Mouse (Mus musculus) limb, embryonic 13.5 days (tissue): ENCODE measurements at regions not wholly inside any gene's neighbourhood (a gene's known extent, or its start where the extent isn't known, plus 50 kb on each side); places are given as distances from the start of the nearest gene placed in this dataset.

ENCODE experiments used
- ATAC-seq: fragments of 200-750 bp; cut with Nextera tagmentation; 2 replicates; pipeline ENCODE4 v1.8.0; 2017; ENCODE audit warnings: low read depth, moderate number of reproducible peaks, moderate TSS enrichment; ENCODE audit not compliant: low FRiP score
- H3K27ac ChIP-seq: fragments of 300-500 bp; sonication (generic); 2 replicates; pipeline ENCODE4 v1.5.1; 2015; ENCODE audit warnings: inconsistent platforms, mild to moderate bottlenecking, moderate library complexity
- H3K27me3 ChIP-seq: fragments of 300-500 bp; sonication (generic); 2 replicates; pipeline ENCODE4 v1.6.1; 2015; ENCODE audit warnings: mild to moderate bottlenecking, inconsistent platforms
- H3K36me3 ChIP-seq: fragments of 300-500 bp; sonication (generic); 2 replicates; pipeline ENCODE4 v1.6.1; 2015; ENCODE audit warnings: inconsistent platforms, mild to moderate bottlenecking, moderate library complexity
- H3K4me1 ChIP-seq: fragments of 300-500 bp; sonication (generic); 2 replicates; pipeline ENCODE4 v1.6.1; 2015; ENCODE audit warnings: inconsistent platforms
- H3K4me2 ChIP-seq: fragments of 300-500 bp; sonication (generic); replicated peaks from 2 replicates; pipeline ENCODE4 v1.6.1; 2015; ENCODE audit warnings: inconsistent platforms, mild to moderate bottlenecking, moderate library complexity
- H3K4me3 ChIP-seq: fragments of 300-500 bp; sonication (generic); 2 replicates; pipeline ENCODE4 v1.5.1; 2015; ENCODE audit warnings: moderate library complexity, mild to moderate bottlenecking, inconsistent platforms
- H3K9ac ChIP-seq: fragments of 300-500 bp; sonication (generic); 2 replicates; pipeline ENCODE4 v1.6.1; 2015; ENCODE audit warnings: mild to moderate bottlenecking, inconsistent platforms
- H3K9me3 ChIP-seq: fragments of 300-500 bp; sonication (generic); 2 replicates; pipeline ENCODE4 v1.6.1; 2016; ENCODE audit warnings: inconsistent platforms
- WGBS: fragments of 180-500 bp; shearing (Covaris S2); methylation state at CpG from one replicate; pipeline ENCODE4 v1.1.7; 2015; 5-methylcytosine and 5-hydroxymethylcytosine counted together

DNA sequence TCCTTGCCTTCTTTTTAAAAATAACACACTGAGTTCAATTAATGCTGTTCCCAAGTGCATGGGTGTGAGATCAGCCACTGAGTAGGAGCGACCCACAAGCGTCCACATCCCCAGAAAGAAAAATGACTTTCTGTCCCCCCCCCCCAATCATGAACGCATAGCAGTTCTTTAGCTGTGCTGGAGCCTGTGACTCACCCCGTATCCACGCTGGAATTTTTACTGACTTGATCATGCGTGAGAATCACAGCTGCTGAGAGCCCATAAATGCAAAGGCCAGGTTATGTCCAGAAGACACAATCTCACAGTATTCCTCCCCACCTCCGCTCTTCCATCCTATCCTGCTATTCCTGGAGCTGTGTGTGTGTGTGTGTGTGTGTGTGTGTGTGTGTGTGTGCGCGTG is 53.3 kb downstream of the Fos start:
- Histone ChIP-seq H3K4me3 (no peak overlapping the region), H3K9me3 (no peaks in the 10 kb centered on the region), H3K27ac (no peak overlapping the region), H3K9ac (no peak overlapping the region), H3K4me1 (peaks cover 28% of the 10 kb centered on the region), H3K4me2 (no peak overlapping the region), H3K36me3 (no peaks in the 10 kb centered on the region), H3K27me3 (no peaks in the 10 kb centered on the region)
- ATAC-seq: no peak
- WGBS: 70% methylated on average over 9 of the region's 9 CpGs

DNA sequence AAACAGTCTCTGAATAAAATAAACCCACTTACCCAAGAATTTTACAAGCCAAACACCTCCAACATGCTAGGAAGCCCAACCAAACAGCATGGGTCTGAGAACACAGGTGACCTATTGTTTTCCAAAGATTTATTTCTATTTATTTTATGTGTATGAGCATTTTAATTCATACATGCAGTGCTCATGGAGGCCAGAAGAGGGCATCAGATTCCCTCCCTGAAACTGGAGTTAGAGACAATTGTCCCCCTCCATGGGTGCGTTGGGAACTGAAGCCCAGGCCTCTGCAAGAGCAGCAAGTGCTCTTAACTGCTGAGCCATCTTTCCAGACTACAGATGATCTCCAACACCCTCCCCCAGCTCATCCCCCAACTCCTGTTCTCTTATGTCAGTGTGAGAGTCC is 57.9 kb downstream of the Fos start:
- Histone ChIP-seq H3K4me1 (peaks cover 3% of the 10 kb centered on the region; the same call in 1 of the 2 replicates), H3K27me3 (no peaks in the 10 kb centered on the region), H3K27ac (no peak overlapping the region), H3K4me3 (no peak overlapping the region), H3K4me2 (no peak overlapping the region), H3K36me3 (no peaks in the 10 kb centered on the region), H3K9ac (no peak overlapping the region), H3K9me3 (no peaks in the 10 kb centered on the region)
- 88% methylated on average over 1 of the region's 1 CpGs for WGBS
- ATAC-seq: no peak

DNA sequence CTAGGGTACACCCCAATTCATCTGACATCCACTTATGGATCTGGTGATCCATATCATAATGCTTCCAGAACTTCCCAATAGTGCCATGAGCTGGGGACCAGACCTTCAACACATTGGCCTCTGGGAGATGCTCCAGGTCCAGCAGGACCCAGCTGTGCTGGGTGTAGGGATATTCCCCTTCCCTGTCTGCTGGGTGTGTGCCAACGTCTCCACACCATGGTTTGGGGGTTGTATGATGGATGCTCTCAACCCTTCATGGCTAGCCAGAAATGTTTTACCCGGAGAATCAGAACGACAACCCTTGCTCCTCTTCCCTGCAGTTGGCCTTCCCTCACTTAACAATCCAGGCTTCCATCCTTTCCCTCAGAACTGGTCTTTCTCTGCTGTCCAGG is 58.5 kb downstream of the Fos start:
- Histone ChIP-seq H3K36me3 (no peaks in the 10 kb centered on the region), H3K9me3 (no peaks in the 10 kb centered on the region), H3K4me1 (peaks cover under 1% of the 10 kb centered on the region; the same call in 1 of the 2 replicates), H3K4me3 (no peak overlapping the region), H3K27ac (no peak overlapping the region), H3K9ac (no peak overlapping the region), H3K4me2 (no peak overlapping the region), H3K27me3 (no peaks in the 10 kb centered on the region)
- WGBS: 90% methylated on average over 3 of the region's 3 CpGs
- ATAC-seq: no peak

DNA sequence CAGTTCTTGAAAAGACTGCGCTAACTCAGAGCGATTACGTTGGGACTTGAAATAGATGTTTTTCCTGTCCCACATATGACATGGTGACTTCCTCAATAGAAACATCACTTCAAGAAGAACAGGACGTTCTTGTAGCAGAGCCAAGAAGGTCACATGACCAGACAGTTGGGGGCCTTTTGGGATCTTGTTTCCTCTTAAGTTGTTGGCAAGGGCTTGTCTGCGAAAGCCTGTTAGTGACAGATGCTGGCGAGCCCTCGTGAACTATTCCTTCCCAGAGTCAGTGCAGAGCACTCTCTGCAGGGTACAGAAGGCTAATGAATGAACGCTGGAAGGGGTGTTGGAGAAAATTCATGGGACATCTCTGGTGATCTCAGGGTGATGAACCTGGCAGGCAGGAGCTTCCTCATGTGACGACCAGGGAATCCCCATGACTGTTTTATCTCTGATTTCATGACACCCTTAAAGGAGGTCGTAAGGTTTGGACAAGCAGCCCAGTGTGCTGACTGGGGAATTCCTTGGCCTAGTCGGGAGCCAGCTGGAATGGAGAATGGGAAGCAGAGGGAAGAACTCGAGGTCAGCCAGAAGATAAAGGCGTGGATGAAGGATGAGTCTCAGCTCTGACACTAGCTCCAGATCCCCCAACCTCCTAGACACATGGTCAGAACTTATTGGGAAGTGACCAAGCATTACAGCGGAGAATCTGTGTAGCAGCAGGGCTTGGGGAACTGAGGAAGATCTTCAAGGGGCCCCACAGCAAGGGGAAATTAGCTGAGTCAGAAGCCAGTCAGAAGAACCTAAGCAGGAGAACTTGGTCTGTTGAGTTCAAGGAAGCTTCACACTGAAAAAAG is 59.1 kb downstream of the Fos start:
- no peak for ATAC-seq
- Histone ChIP-seq H3K27ac (no peak overlapping the region), H3K36me3 (no peaks in the 10 kb centered on the region), H3K9me3 (no peaks in the 10 kb centered on the region), H3K27me3 (no peaks in the 10 kb centered on the region), H3K9ac (no peak overlapping the region), H3K4me3 (no peak overlapping the region), H3K4me2 (no peak overlapping the region), H3K4me1 (no peaks in the 10 kb centered on the region; the same call in 1 of the 2 replicates)
- 63% methylated on average over 14 of the region's 14 CpGs for WGBS

DNA sequence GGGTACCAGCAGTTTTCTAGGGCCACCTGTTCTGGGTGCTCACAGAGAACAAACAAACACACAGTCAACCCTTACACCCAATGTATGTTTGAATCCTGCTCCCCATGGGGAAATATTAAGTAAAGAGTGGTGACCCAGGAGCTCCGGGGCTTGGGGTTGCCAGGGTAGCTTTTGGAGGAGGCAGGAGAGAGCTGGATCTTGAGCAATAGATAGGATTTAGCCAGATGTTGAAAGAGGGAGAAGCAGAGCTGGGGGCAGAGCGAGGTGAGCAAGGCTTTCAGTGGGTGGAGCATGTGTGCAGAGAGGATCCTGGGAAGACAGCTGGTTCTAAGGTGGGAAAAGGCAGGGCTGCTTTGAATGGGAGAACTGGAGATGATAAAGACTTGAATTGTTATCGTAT is 59.9 kb downstream of the Fos start:
- WGBS: 83% methylated on average over 3 of the region's 3 CpGs
- no peak overlapping the region for H3K9ac ChIP-seq
- H3K4me1 ChIP-seq: no peaks in the 10 kb centered on the region
- no peaks in the 10 kb centered on the region for H3K27me3 ChIP-seq
- H3K27ac ChIP-seq: no peak overlapping the region
- ATAC-seq: no peak
- no peak overlapping the region for H3K4me2 ChIP-seq
- no peaks in the 10 kb centered on the region for H3K36me3 ChIP-seq
- H3K4me3 ChIP-seq: no peak overlapping the region
- H3K9me3 ChIP-seq: no peaks in the 10 kb centered on the region

DNA sequence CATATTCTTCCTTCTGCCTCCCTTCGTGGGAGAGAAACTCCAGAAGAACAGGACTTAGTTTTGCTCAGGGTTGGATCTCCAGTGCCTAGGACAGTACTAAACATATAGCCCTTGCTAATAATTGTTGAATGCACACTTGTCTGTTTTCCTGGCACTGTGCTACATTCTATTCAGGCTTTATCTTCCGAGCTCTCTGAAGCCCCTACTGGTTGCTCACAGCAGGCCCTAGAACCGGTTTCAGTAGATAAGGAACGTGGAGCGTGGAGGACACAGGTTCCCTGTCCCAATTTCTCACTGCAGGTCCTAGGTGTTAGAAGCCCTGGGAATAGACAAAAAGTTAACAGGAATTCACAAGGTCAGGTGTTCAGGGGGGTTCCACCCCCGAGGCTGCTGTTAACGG is 59.4 kb upstream of the Jdp2 start:
- no peaks in the 10 kb centered on the region for H3K27me3 ChIP-seq
- no peak for ATAC-seq
- WGBS: 37% methylated on average over 7 of the region's 7 CpGs
- no peaks in the 10 kb centered on the region for H3K36me3 ChIP-seq
- H3K4me1 ChIP-seq: peaks cover 27% of the 10 kb centered on the region
- H3K4me2 ChIP-seq: no peak overlapping the region
- H3K4me3 ChIP-seq: no peak overlapping the region
- H3K9me3 ChIP-seq: no peaks in the 10 kb centered on the region; the same call in 1 of the 2 replicates
- H3K9ac ChIP-seq: no peak overlapping the region
- no peak overlapping the region for H3K27ac ChIP-seq

DNA sequence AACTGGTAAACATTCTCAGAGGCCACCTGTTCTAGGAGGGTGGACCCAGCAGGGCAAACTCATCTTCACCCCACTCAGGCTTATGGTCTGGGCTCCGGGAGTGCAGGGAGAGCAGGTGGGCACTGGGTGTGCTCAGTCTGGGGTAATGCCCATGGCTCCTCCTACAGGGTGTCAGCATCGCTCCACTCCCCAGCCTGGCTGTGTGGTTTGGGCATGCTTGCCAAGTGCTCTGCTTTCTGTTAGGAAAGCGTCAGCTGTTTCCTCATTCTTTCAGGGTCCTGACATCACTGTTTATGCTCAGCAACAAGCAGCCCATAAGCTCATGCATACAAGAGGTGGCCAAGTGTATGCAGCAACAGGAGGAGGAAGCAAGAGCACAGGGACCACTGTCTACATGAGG is 57.7 kb upstream of the Jdp2 start:
- WGBS: 49% methylated on average over 3 of the region's 3 CpGs
- H3K4me3 ChIP-seq: no peak overlapping the region
- H3K4me2 ChIP-seq: no peak overlapping the region
- no peak overlapping the region for H3K27ac ChIP-seq
- no peaks in the 10 kb centered on the region for H3K27me3 ChIP-seq
- no peak overlapping the region for H3K9ac ChIP-seq
- no peaks in the 10 kb centered on the region for H3K36me3 ChIP-seq
- no peaks in the 10 kb centered on the region; the same call in 1 of the 2 replicates for H3K9me3 ChIP-seq
- ATAC-seq: peak; percentile 64
- H3K4me1 ChIP-seq: peaks cover 41% of the 10 kb centered on the region

DNA sequence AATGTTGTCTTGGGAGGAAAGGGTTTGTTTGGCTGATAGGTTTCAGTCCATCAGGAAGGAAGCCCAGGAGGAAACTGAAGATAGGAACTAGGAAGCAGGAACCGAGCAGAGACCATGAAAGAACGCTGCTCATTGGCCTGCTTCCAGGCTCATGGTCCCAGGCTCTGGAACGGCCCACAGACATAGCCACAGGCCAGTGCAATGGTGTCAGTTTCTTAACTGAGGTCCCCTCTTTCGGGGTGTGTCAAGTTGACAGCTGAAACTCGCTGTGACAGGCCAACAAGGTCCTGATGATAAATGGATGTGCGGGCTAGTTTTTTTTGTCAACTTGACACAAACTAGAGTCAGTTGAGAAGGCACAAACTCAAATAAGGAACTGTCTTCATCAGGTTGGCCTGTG is 55.9 kb upstream of the Jdp2 start:
- no peaks in the 10 kb centered on the region for H3K36me3 ChIP-seq
- H3K4me3 ChIP-seq: no peak overlapping the region
- H3K4me2 ChIP-seq: no peak overlapping the region
- no peaks in the 10 kb centered on the region for H3K27me3 ChIP-seq
- no peaks in the 10 kb centered on the region; the same call in 1 of the 2 replicates for H3K9me3 ChIP-seq
- WGBS: 72% methylated on average over 6 of the region's 6 CpGs
- H3K27ac ChIP-seq: no peak overlapping the region
- ATAC-seq: no peak
- H3K9ac ChIP-seq: no peak overlapping the region
- peaks cover 54% of the 10 kb centered on the region for H3K4me1 ChIP-seq

DNA sequence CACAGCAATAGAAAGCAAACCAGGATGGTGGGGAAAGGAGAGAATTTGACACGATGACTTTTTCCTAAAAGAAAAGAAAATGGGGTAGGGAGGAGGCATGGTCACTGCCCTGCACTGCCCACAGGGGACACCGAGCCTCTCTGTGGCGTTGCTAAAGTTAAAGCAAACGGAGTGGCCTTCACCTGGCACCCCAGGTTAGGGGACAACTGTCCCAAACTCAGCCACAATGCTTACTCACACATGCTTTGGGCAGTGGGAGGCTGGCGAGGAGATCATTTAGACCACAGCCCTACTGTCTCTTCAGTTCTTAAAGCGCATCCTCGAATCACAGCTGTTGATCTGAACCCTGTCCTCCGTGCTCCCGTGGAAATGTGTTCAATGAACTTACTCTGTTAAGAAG is 55.3 kb upstream of the Jdp2 start:
- H3K4me2 ChIP-seq: no peak overlapping the region
- H3K4me1 ChIP-seq: peaks cover 60% of the 10 kb centered on the region
- no peak for ATAC-seq
- H3K4me3 ChIP-seq: no peak overlapping the region
- no peaks in the 10 kb centered on the region for H3K27me3 ChIP-seq
- WGBS: 86% methylated on average over 9 of the region's 9 CpGs
- no peaks in the 10 kb centered on the region for H3K36me3 ChIP-seq
- no peak overlapping the region for H3K9ac ChIP-seq
- no peaks in the 10 kb centered on the region; the same call in 1 of the 2 replicates for H3K9me3 ChIP-seq
- H3K27ac ChIP-seq: no peak overlapping the region

DNA sequence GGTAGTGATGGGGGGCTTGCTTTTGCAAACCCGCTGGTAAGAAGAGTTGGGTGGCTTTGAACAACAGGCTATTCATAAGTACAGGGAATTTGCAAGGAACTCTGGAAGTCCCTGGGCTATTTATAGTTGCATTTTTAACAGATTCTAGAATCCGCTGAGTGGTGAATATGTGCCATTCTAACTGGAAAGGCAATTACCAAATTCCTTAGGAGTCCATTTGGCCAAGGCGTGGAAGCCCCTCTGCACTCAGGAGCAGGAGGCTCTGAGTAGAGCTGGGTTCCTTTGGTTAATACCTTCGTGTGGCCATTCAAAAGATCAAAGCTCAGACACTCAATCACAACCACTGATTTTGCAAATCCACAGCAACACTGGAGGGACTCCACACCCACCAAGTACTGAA is 54.0 kb upstream of the Jdp2 start:
- H3K27ac ChIP-seq: peak overlapping the region; percentile 80; the same call in 1 of the 2 replicates
- whole genome bisulfite sequencing: 33% methylated on average over 4 of the region's 4 CpGs

DNA sequence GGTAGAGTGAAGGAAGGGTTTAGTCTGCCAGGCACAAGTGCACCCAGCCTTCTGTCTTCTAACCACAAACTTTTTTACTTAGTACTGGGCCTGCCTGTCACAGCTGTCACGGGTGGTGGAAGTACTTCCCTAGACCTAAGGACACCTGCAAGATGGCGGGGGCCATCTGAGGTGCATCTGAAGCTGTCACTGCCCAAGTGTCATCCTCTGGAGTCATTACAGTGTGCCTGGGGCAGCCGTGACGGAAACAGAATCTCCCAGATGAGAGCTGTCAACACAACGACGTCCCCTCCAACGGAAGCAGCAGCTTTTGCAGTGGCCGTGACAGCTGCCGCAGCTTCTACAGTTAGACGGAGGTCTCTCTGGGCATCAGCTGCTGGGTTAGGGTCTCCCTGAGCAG is 53.1 kb upstream of the Jdp2 start:
- H3K27me3 ChIP-seq: no peaks in the 10 kb centered on the region
- WGBS: 72% methylated on average over 10 of the region's 10 CpGs
- peaks cover 56% of the 10 kb centered on the region for H3K4me1 ChIP-seq
- no peak overlapping the region for H3K9ac ChIP-seq
- no peaks in the 10 kb centered on the region; the same call in 1 of the 2 replicates for H3K9me3 ChIP-seq
- no peak overlapping the region for H3K4me2 ChIP-seq
- peak overlapping the region; percentile 35; the same call in 1 of the 2 replicates for H3K27ac ChIP-seq
- ATAC-seq: no peak
- no peak overlapping the region for H3K4me3 ChIP-seq
- no peaks in the 10 kb centered on the region for H3K36me3 ChIP-seq

More for the DNA sequence above, 54.0 kb upstream of the Jdp2 start:
- Histone ChIP-seq H3K9me3 (no peaks in the 10 kb centered on the region; the same call in 1 of the 2 replicates), H3K9ac (no peak overlapping the region), H3K4me3 (no peak overlapping the region), H3K36me3 (no peaks in the 10 kb centered on the region), H3K27me3 (no peaks in the 10 kb centered on the region), H3K4me2 (peak overlapping the region; percentile 1; the same call in 1 of the 2 replicates), H3K4me1 (peaks cover 62% of the 10 kb centered on the region)
- ATAC-seq: no peak

DNA sequence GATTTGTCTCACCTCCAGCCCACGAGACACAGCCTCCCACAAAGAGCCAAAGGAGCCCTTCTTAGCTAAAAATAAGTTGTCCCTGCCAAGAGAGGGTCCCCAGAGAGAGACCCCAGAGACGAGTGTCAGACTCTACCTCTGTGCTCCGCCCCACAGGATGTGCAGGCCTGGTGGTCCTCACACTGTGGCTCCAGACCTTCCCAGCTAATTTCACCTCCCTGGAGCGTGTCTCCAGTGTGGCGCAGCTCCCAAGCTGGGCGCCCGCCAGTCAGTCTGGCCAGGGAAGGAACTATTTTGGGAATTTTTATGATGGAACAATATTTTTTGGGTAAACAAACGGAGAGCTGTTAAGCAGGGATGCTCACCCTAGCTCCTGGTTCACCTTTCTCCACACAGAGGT is 50.8 kb upstream of the Jdp2 start:
- Histone ChIP-seq H3K27me3 (no peaks in the 10 kb centered on the region), H3K27ac (peak overlapping the region; percentile 80), H3K4me2 (0 out of 2 replicates have a peak overlapping the region, but pooled peaks have one; percentile 3), H3K4me3 (no peak overlapping the region), H3K36me3 (no peaks in the 10 kb centered on the region), H3K9ac (no peak overlapping the region), H3K4me1 (peaks cover 57% of the 10 kb centered on the region), H3K9me3 (no peaks in the 10 kb centered on the region)
- 34% methylated on average over 8 of the region's 8 CpGs for WGBS
- ATAC-seq: peak; percentile 80
